Mouse (Mus musculus): ENCODE results near the gene Flna. TPM values are rescaled to one million over a fixed set of nuclear protein-coding genes. Genes with fewer than 3 reads are reported as not detected.

Gene Flna
- polyA plus RNA-seq, 1 experiment from 2014 or later, result 226 TPM

DNA sequence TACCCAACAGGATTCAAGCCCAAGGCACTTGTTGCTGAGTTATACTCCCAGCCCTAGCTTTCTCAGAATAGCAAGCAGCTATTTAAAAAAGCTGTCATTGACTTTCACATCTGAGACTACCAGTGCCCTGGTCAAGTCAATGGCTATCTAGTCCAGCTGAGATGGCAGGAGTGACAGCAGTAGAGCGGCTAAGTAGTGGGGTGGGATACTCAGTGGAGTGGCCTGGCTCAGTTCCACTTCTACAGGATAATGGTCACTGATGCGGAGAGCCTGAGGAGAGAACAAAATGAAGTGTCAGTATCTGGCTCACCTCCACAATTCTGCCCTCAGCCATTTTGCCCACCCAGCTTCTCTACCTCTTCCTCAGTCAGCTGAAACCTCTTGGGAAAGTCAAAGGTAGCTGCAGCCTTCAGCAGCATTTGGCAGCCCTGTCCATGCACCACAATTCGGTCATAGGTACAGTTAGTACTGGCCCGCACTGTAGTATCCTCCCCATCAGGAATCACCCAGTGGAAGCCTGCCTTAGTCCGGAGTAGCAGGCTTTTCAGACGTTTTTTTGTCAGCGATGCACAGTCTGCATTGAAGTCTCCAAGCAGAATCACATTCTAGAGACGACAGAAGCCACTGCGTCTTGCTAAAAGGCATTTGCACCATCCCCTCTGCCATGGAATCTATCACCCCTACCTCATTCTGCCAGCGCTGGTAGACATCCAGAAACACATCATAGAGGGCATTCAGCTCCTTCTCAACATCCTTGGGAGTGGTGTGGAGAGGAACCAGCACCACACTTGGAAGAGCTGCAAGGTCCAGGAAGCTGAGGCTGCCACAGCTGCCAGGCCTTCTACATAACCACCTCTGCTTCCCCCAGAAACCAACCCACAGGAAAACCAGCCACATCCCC, 24.1 kb upstream of the Flna start:
- Histone ChIP-seq H3K9ac (no peak overlapping the region), H3K4me3 (replicated peaks) (no peak overlapping the region), H3K9me3 (replicated peaks) (no peaks in the 10 kb centered on the region), H3K4me1 (no peaks in the 10 kb centered on the region), H3K27me3 (no peaks in the 10 kb centered on the region), H3K27ac (replicated peaks) (peak overlapping the region; percentile 34; the same call in 1 of the 2 replicates), H3K4me2 (replicated peaks) (no peak overlapping the region), H3K36me3 (0 out of 2 replicates have a peak, but pooled peaks cover 5% of the 10 kb centered on the region)
- ATAC-seq (ENCODE audit: insufficient number of reproducible peaks, low FRiP score, low TSS enrichment, low read depth), result no peak
- 25% methylated on average over 10 of the region's 10 CpGs for WGBS

DNA sequence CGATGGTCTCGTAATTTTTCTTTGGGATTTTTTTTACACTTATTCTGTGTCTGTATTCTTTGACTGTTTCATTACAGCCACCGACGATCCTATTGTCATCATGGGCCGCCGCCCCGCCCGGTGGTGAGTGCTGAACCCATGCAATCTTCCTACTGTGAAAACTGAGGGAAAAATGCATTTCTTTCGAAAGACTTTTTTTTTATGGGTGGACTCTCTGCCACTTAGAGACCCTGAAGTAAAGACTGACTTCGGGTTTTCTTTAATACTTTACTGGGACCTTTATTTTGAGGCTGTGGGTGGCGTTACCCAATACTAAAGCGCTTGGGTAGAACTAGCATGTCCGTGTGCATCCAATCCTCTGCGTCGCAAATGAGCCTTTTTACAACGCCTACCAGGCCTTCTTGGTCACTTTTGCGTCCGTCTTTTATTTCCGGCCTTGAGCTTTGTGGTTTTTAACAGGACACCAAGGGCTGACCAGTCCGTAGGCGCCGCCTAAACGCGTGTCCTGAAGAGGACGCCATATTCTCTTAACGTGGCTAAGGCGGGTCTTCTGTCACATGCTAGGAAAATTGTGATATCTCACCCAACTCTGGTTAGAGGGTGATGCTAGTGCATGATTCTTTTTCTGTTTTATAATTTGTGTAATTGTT, 21.4 kb upstream of the Flna start:
- ATAC-seq (ENCODE audit: insufficient number of reproducible peaks, low FRiP score, low TSS enrichment, low read depth), result no peak
- no peaks in the 10 kb centered on the region for H3K9me3 ChIP-seq (replicated peaks)
- 22% methylated on average over 27 of the region's 27 CpGs for WGBS

DNA sequence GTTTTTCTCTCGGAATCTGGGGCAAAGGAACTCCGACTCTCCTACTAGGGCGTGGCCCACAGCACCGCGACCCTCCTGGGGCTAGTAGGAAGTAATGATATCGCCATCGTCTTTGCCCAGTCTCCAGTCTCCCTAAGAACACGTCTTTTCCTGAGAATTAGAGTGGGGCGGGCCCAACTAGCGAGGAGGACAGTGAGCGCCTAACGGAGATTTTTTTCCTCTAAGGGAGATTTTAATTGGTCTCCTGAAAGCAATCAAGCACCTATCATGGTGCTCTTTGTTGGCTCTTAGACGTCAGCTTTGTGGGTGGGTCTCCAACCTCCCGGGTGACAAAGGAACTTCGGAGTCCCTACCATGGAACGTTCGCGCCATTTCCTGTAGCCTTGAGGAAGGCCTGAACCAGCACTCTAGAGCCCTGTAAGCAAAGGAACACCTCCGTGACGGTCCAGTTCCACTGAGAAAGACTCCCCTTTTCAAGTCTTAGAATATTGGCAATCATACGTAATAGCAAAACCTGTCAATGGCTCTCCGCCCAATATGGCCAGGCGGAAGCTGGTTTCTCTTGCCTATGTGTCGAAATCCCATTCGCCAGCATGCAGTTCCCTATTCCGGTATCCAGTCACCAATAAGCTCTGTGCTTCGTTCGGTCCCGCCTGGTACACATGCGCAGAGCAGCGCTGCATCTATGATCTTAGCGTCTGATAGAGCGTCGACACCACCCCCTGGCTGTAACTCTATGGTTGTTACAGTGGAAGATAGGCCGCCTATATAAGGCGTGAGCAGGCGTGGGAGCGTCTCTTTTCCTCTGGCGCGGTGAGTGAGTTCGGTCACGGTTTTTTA, 20.7 kb upstream of the Flna start, which contains the start of gene Rpl10:
Rpl10 (plus strand) TSS at position 751 of the 840 bp plus-strand sequence.
- Histone ChIP-seq H3K4me1 (no peaks in the 10 kb centered on the region), H3K36me3 (0 out of 2 replicates have a peak, but pooled peaks cover 5% of the 10 kb centered on the region), H3K27ac (replicated peaks) (peak within 1 kb of the TSS; percentile 97), H3K27me3 (no peaks in the 10 kb centered on the region), H3K4me2 (replicated peaks) (peak within 1 kb of the TSS; percentile 44), H3K9ac (peak within 1 kb of the TSS; percentile 63), H3K4me3 (replicated peaks) (peak within 1 kb of the TSS; percentile 57), H3K9me3 (replicated peaks) (no peaks in the 10 kb centered on the region)
- 17% methylated on average over 42 of the region's 42 CpGs for WGBS
- ATAC-seq (ENCODE audit: insufficient number of reproducible peaks, low FRiP score, low TSS enrichment, low read depth), result peak; percentile 95

More for the DNA sequence above, 21.4 kb upstream of the Flna start:
- H3K4me3 ChIP-seq (replicated peaks), result peak overlapping the region; percentile 57
- no peaks in the 10 kb centered on the region for H3K4me1 ChIP-seq
- H3K27me3 ChIP-seq, result no peaks in the 10 kb centered on the region
- peak overlapping the region; percentile 87 for H3K27ac ChIP-seq (replicated peaks)
- H3K9ac ChIP-seq, result peak overlapping the region; percentile 63
- H3K36me3 ChIP-seq, result 0 out of 2 replicates have a peak, but pooled peaks cover 5% of the 10 kb centered on the region
- peak overlapping the region; percentile 44 for H3K4me2 ChIP-seq (replicated peaks)

DNA sequence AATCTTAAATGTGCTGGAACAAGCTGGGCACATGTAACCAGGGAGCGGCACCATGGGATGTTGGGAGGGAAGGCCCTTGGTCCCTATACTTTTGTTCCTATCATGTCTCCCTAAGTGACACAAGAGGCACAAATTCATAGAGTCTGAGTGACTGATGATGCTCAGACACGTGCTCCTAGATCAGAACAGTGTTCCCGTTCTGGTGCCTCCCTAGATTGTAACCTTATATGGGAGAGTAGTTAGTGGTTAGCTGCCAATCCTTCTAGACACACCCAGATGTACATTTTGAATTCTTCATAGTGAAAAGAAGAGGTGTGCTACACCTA, 20.1 kb upstream of the Flna start:
- ATAC-seq (ENCODE audit: insufficient number of reproducible peaks, low FRiP score, low TSS enrichment, low read depth), result peak; percentile 39; the same call in 1 of the 2 replicates
- H3K4me2 ChIP-seq (replicated peaks), result peak overlapping the region; percentile 44
- H3K9me3 ChIP-seq (replicated peaks), result no peaks in the 10 kb centered on the region
- 23% methylated on average over 3 of the region's 3 CpGs for WGBS
- peak overlapping the region; percentile 57 for H3K4me3 ChIP-seq (replicated peaks)
- no peaks in the 10 kb centered on the region for H3K4me1 ChIP-seq
- peak overlapping the region; percentile 97 for H3K27ac ChIP-seq (replicated peaks)
- H3K27me3 ChIP-seq, result no peaks in the 10 kb centered on the region
- 0 out of 2 replicates have a peak, but pooled peaks cover 5% of the 10 kb centered on the region for H3K36me3 ChIP-seq
- H3K9ac ChIP-seq, result peak overlapping the region; percentile 31; the same call in 1 of the 2 replicates

DNA sequence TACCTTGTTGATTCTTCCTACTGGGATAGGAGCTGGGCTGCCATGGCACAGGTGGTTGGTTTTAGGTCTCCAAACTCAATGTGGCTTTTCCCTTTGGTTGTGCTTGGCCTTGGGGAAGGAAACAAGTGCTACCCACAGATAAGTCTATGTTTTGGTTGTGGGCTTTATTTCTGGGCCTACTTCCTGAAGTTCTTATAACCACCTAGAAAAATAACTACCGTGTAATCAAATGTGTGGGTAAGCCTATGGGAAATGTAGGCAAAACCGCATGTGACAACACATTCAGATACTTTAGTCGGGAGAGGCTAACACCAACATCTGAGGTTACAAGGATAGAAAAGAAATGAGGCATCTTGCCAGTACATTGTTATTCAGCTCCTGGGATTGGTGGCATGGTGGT, 8.1 kb upstream of the Flna start:
- Histone ChIP-seq H3K4me3 (replicated peaks) (no peak overlapping the region), H3K4me2 (replicated peaks) (no peak overlapping the region), H3K36me3 (peaks cover 13% of the 10 kb centered on the region; the same call in 1 of the 2 replicates), H3K4me1 (no peaks in the 10 kb centered on the region), H3K27ac (replicated peaks) (no peak overlapping the region), H3K9me3 (replicated peaks) (no peaks in the 10 kb centered on the region), H3K9ac (no peak overlapping the region), H3K27me3 (no peaks in the 10 kb centered on the region)
- 89% methylated on average over 3 of the region's 3 CpGs for WGBS
- no peak for ATAC-seq (ENCODE audit: insufficient number of reproducible peaks, low FRiP score, low TSS enrichment, low read depth)

DNA sequence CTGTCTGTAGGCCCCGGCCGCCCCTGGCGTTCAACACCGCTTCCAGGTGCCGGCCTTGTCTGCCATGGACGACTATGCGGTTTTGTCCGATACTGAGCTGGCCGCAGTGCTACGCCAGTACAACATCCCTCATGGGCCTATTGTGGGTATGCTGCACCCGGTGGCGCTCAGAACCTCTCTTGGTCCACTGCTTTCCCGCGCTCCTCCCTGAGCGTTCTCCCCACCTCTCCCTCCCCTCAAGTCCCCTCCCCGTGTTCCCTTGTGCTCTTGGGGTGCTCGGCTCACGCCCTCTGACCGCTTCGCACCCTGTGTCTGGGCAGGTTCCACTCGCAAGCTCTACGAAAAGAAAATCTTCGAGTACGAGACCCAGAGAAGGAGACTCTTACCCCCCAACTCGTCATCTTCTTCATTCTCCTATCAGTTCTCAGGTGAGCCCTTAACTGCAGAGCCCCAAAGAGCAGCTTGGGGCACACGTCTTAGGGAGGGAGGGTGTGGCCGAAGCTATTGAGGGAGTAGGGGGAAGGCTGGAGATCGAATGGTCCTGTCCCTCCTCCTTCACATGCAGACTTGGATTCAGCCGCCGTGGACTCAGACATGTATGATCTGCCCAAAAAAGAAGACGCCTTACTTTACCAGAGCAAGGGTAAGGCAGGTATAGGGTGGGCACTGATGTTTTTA, 5.4 kb upstream of the Flna start:
- Histone ChIP-seq H3K9me3 (replicated peaks) (no peaks in the 10 kb centered on the region), H3K4me1 (no peaks in the 10 kb centered on the region), H3K27ac (replicated peaks) (peak overlapping the region; percentile 93), H3K4me2 (replicated peaks) (peak overlapping the region; percentile 52), H3K4me3 (replicated peaks) (peak overlapping the region; percentile 58), H3K36me3 (peaks cover 10% of the 10 kb centered on the region; the same call in 1 of the 2 replicates), H3K9ac (peak overlapping the region; percentile 59), H3K27me3 (no peaks in the 10 kb centered on the region)
- 20% methylated on average over 31 of the region's 31 CpGs for WGBS
- ATAC-seq (ENCODE audit: insufficient number of reproducible peaks, low FRiP score, low TSS enrichment, low read depth), result no peak; the same call in 1 of the 2 replicates

DNA sequence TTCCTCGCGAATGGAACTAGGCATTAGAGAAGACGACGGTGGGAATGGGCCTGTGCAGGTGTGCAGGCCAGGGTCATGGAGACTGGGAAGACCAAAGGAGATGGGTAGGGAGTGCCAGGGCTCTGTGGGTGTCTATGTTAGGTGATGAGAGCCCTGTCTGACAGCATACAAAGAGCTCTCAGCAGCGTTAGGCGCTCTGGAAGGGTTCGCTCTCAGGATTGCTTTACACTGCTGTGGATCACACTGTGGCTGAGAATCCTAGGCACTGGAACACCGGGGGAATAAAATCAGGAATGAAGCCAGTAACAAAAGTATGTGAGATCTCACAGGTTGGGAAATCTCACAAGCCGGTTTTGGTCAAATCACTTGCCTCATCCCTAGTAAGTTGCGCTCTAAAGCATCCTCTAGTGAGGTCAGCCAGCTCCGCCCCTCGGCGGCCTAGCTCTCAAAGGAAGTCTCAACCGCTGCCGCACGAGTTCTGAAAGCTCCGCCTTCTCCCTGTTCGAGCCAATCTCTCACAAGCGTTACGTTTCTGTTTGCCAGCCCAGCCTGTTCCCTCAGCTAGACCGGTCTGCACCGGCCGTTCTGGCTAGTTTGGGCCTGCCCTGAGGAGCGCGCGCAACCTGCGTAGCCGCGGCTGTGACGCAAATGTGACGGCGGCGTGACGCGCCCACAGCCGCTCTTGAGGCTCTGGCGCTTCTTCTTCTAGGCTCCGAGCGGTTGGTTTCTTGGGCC, 4.7 kb upstream of the Flna start, which contains the start of gene Emd:
Emd (plus strand) TSS at position 535 of the 735 bp plus-strand sequence.
- Histone ChIP-seq H3K27me3 (no peaks in the 10 kb centered on the region), H3K4me2 (replicated peaks) (peak within 1 kb of the TSS; percentile 52), H3K9me3 (replicated peaks) (no peaks in the 10 kb centered on the region), H3K4me3 (replicated peaks) (peak within 1 kb of the TSS; percentile 58), H3K36me3 (peaks cover 10% of the 10 kb centered on the region; the same call in 1 of the 2 replicates), H3K9ac (peak within 1 kb of the TSS; percentile 59), H3K27ac (replicated peaks) (peak within 1 kb of the TSS; percentile 93), H3K4me1 (no peaks in the 10 kb centered on the region)
- ATAC-seq (ENCODE audit: insufficient number of reproducible peaks, low FRiP score, low TSS enrichment, low read depth), result peak; percentile 95
- WGBS, result 18% methylated on average over 39 of the region's 39 CpGs

DNA sequence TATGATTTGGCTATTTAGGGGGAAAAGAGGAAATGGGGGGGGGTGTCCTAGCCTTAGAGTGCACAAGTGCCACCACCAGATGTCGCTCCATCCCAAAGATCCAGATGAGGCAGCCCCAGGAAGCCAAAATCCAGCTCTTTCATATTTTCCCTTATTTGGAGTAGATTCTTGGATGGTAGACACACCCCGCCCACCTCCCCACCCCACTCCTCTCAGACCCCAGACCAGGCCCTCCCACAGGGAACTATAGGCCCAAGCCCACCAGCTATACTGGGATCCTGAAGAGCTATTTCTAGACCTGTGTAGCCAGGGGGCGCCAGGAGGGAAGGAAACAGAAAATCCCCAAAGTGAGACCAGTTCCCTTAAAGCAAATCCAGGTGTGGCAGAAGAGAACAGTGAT, 969 bp downstream of the Flna start:
- Histone ChIP-seq H3K4me2 (replicated peaks) (peak overlapping the region; percentile 59), H3K9me3 (replicated peaks) (no peaks in the 10 kb centered on the region), H3K4me3 (replicated peaks) (peak overlapping the region; percentile 46), H3K27me3 (no peaks in the 10 kb centered on the region), H3K9ac (no peak overlapping the region), H3K27ac (replicated peaks) (peak overlapping the region; percentile 72), H3K4me1 (0 out of 2 replicates have a peak, but pooled peaks cover 9% of the 10 kb centered on the region), H3K36me3 (no peaks in the 10 kb centered on the region)
- ATAC-seq (ENCODE audit: insufficient number of reproducible peaks, low FRiP score, low TSS enrichment, low read depth), result peak; percentile 35; the same call in 1 of the 2 replicates
- WGBS, result 10% methylated on average over 3 of the region's 3 CpGs

DNA sequence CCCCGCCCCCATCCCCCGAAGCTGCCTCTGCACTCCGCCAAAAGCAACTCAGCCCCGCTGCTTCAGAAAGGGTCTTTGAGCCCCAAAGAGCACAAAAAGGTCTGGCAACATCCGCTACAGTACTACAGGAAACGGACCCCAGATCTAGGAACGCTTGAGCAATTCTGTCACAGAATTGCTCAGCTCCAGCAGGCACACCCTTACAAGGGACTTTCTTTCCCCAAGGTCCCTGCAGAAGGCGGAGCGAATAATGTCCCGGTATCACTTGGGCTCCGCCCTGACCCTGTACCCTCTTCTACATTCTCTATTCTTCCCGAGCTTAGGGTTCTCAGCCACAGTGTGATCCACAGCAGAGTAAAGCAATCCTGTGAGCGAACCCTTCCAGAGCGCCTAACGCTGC, 2.9 kb downstream of the Flna start:
- Histone ChIP-seq H3K9ac (peak overlapping the region; percentile 35; the same call in 1 of the 2 replicates), H3K9me3 (replicated peaks) (no peaks in the 10 kb centered on the region)

More for the DNA sequence above, 2.9 kb downstream of the Flna start:
- Histone ChIP-seq H3K4me2 (replicated peaks) (peak overlapping the region; percentile 47), H3K27ac (replicated peaks) (peak overlapping the region; percentile 88), H3K36me3 (peaks cover 14% of the 10 kb centered on the region), H3K27me3 (no peaks in the 10 kb centered on the region), H3K4me1 (peaks cover 9% of the 10 kb centered on the region; the same call in 1 of the 2 replicates), H3K4me3 (replicated peaks) (peak overlapping the region; percentile 54)
- ATAC-seq (ENCODE audit: insufficient number of reproducible peaks, low FRiP score, low TSS enrichment, low read depth), result peak; percentile 9; the same call in 1 of the 2 replicates
- WGBS, result 21% methylated on average over 15 of the region's 15 CpGs

All from embryonic facial prominence, embryonic 15.5 days (tissue).